Mouse (Mus musculus) gastrocnemius, adult 18-20 months (tissue): ENCODE measurements at regions not wholly inside any gene's neighbourhood (a gene's known extent, or its start where the extent isn't known, plus 50 kb on each side); places are given as distances from the start of the nearest gene placed in this dataset.
"Not testable (repeated sequence)": the region's sequence is repeated elsewhere in the genome, so short reads cannot be mapped to it uniquely, and the experiment has no call there.

Source experiments
- DNase-seq: peaks from one replicate; pipeline ENCODE4 v3.0.0; 2021; ENCODE audit warnings: low spot score

DNA sequence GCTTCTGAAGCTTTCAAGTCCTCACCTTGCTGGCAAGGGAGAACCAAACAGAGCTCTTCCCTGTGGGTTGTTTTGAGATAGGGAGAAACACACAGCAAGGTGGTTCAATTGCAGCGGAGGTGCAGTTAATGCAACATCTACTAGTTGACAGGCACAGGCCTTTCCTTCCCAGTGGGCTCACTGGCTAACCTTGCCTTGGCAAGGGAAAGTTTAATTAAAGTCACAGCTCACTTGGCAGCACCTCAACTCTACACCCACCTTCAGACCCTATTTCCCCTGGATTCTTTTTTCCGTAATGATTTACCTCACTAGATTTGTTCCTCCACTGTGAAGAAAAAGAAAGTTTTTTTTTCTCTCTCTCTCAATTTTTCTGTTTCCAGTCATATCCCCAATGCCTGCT lies 314.5 kb downstream of the Tlr4 start:
- no peak for DNase-seq

DNA sequence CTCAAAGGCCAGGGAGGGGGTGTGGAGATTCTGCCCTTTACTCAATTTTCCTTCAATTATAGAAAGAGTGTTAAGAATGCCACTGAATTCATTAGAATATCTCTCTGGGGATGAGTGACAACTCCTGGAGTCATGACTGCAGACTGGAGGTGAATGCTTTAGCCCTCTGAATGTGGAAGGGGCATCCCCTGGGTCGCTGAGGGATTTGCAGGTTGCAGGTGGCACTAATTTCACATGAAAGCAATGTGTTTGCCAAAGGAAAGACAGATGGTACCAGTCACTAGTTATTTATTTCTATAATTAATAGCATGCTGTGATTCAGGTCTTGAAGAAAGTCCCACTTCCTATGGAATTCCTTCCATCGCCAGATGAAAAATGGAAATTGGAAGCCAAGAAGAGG lies 321.1 kb downstream of the Tlr4 start:
- DNase-seq: no peak

DNA sequence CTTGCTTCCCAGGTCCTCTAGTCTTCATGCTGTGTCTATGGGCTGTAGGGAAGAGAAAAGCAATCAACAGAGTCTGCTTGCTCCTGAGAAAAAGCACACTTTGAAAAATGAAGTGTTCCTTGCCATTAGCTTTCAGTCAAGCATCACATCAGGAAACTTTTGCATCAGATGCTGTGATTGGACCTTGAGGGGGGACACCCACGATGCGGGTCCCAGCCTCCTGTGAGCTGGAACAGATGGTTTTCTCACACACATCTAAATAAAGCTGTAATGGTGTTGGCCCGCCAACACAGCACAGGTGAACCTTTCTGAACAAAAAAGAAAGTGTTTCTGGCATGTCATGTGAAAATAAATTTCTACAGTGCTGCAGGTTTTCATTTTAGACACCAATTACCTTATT lies 335.3 kb downstream of the Tlr4 start:
- DNase-seq: no peak

DNA sequence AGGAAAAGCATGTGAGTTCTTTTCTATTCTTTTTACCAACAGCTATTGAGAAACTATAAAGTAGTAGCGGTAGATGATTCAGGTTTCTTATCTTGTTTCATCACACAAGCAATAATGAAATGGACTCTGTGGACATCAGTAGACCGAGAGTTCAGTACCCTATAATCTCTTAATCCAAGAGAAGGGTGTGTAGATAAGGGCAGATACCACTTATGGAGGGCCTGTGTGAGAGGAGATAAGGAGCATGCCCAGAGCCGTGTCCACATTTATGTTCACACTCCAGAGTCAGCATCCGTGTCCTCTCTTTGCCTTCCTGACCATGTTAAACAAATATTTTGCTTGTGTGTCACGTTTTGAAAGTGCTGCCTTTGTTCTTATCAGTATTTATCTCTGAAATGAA lies 340.3 kb downstream of the Tlr4 start:
- no peak for DNase-seq

DNA sequence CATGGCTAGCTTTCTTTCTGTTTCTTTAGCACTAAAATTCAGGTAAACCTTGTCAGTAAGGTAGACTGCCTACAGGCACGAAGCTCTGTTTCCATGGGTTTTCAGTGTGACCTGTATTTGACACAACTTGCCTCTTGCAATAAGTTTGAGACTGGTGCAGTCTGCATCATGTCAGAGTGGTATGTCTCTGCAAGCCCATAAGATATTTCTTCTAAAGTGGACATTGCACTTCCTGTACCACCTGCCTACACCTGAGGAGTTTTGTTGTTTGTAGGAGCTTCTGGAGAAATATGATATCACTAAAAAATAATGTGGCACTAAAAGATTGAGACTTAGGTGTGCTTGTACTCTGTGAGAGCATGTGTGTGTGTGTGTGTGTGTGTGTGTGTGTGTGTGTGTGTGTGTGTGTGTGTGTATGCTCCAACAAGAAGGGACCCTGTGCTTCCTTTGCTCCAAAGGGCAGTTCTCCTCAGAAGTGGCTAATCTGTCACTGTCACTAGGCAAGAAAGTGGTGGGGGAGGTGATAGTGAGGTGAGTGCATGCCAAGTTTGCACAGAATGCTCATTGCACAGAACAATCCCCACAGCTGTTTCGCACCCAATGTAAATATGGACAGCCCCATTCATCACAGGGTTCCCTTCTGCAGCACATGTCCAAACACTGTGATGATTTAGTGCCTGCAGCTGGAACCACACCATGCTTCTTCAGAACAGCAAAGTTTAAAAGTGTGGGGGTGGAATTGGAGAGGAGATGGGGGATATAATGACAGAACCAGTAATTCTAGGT lies 360.5 kb downstream of the Tlr4 start:
- DNase-seq: no peak

DNA sequence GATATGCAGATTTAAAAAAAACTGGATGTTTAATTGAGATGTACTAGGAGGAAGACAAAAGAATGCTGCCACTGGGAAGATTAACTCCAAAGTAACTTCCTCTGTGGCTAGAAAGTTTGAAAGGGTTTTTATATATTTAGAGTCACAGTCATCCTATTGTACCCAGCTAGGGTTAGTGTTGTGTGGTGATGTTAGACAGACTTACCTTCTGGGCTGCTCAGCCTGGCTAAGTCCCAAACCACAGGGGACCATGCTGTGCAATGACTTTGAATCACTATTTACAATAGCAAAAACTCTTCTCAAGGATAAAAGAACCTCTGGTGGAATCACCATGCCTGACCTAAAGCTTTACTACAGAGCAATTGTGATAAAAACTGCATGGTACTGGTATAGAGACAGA lies 363.2 kb downstream of the Tlr4 start:
- DNase-seq: no peak

DNA sequence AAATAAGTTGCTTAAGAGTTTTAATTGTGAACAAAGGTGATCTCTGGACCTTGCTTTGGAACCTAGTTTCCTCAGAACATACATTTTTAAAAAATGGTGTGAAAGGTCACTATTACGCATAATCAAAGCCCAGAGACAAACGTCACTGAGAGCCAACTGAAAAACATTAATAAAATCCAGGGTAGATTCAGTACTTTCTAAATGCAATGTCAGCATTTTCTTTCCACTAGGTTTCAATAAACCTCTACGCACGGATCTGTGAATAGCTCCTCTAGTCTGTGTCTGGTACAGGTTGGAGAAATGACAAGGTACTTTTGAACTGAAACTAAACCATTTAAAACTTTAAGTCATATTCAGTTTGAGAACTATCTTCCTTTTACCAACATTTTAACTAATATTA lies 367.0 kb downstream of the Tlr4 start:
- DNase-seq: no peak

DNA sequence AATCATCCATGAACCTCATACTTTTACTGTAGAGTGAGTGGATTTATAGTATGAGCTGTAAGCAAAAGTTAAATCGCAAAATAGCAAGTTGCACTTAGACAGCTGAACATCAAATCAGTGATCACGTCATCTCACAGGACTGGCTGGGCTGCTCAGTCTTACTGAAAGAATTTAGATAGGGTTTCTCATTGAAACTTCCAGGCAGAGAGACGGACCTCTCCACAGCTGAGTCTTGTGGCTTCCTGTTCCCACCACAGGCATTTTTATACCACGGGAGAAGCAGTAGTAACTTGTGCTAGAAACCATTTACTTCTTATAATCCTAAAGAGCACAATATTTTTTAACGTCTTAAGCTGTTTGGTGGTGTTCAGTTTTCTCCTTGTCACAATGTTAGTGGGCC lies 369.5 kb downstream of the Tlr4 start:
- no peak for DNase-seq

DNA sequence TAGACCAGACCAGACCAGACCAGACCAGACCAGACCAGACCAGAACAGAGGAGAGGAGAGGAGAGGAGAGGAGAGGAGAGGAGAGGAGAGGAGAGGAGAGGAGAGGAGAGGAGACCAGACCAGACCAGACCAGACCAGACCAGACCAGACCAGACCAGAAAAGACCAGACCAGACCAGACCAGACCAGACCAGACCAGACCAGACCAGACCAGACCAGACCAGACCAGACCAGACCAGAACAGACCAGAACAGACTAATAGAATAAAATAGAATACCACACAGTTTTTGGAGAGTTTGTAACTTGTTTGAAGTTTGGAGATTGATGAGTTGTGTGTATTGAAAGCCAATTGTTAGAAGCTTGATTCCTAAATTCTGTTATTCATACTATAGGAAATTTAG lies 381.0 kb downstream of the Tlr4 start:
- peak; percentile 59 for DNase-seq

DNA sequence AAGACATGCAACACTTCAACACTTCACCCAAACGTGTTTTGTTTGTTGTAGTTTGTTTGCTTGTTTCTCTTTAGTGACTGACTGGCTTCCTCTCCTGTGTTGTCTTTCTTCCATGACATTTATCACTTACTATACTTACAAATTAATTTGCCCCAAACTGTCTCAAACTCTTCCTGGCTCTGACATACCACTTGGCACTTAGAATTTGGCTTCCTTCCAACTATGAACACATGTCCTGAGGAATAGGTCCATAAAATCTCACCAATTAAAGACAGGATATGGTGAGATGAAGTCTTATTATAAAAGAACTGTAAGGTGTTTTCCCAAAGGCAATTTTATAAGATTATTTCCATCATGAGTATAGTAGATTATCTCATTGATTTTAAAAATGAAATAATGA lies 386.0 kb downstream of the Tlr4 start:
- DNase-seq: no peak

DNA sequence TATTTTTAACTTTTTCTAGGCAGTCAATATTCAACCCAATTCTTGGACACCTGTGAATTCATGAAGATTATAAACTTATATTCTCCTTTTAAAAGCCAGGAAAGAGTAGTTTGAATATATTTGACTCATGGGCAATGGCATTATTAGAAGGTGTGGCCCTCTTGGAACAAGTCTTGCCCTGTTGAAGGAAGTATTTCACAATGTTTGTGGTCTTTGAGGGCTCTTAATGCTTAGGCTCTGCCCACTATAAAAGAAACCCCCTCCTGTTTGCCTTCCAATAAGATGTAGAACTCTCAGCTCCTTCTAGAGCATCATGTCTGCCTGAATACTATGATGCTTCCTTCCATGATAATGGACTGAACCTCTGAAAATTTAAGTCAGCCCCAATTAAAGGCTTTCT lies 397.1 kb downstream of the Tlr4 start:
- DNase-seq: no peak

DNA sequence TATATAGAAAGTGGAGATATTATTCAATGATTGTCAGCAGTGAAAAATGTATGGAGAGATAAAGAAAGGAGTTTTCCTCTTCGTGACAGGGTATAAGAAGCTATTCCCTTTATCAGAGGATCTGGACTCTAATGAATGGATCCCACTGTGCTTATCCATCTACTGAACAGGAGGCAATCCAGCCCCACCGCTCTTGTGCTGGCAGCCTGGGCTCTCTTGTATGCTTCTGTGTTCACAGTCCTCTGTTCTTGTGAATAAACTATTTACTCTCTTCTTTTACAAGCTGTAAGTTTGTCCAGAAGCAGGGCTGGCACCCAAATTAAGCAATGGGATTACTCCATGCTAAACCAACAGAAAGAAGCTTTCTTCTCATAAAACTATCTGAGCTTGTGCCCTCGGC lies 401.8 kb downstream of the Tlr4 start:
- DNase-seq: no peak

DNA sequence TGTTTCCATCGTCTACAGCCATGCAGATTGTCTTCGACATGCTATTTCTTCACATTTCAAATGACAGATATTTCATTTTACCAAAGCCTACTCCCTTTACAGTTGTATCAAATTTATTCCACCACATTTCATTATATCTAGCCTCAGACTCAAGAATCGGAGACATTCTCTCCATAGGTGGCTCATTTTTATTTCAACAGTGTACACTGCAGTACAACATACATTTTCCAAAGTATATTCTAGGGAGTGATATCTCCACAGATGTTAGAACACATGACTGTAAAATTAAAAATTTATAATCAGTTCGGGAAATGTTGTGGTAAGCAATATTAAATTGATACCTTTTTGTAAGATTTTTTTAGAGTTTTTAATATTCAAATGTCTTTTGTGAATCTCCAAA lies 446.2 kb downstream of the Tlr4 start:
- DNase-seq: no peak

DNA sequence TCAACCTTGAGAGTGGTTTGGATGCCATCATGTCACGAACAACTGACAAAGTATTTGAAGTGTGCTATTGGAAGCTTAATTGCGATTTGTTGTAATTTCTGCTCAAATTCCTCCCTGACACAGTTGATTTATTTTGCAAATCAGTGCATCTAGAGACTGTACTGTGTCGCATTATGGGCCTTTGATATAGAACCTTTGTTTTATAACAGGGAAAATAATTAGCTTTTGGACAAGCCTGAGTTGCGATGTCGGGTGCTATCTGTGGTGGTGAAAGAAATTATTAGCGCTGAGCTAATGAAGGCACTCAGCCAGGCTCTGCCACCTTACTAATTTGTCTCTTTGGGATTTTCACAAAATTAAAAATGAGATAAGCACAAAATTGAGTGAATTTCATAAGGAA lies 473.6 kb downstream of the Tlr4 start:
- no peak for DNase-seq

DNA sequence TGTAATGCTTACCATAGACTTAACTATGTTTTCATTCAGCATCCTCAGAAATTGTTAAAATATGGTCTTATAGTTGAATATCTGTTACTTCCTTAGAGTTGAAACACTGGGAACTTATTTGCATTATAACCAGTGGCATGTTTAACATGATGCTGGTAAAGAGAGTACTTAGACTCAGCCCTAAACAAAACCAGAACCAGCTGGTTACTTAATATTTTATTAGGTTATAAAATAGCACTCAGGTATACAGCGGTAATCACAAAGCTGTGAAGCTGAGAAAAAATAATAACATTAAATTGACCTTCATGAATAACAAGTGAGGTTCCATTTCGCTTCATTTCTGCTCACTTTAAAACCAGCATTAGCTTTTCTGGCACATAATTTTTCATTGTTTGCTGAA lies 474.4 kb downstream of the Tlr4 start:
- DNase-seq: no peak

DNA sequence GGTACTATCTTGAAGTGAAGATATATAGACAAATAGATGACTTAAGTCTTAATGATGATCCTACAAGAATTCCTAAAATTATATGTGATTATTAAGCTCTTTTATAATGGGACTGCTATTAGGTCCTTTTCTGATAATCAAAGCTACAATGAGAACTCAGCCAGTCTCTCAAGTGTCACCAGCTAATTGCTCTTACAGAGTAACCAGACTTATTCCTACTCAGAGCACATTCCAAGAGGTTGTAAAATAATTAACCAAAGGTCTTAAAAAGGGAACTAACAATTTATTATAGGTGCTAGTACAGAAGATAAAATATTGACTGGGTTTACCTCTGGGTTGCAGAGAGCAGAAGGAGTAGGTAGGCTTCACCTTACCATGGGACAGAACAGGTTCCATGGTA lies 492.7 kb downstream of the Tlr4 start:
- not testable (repeated sequence) for DNase-seq
